Mouse (Mus musculus): ENCODE results near the gene Dnajc6. TPM values are rescaled to one million over a fixed set of nuclear protein-coding genes. Genes with fewer than 3 reads are reported as not detected.
A peak's percentile ranks its signal among the peaks of the same experiment; 100 is the strongest.

Gene Dnajc6
- total RNA-seq, 2 experiments from 2014 or later, result 12.5 to 15.4 TPM

- peak; percentile 15; the same call in 1 of the 2 replicates for ATAC-seq (replicated peaks; ENCODE audit: poor library complexity, severe bottlenecking)
Observed at GRCm38 (mm10) chr4:101505966-101506365, 9.5 kb downstream of the Dnajc6 start.

GRCm38 (mm10) chr4:101506372-101506771 lies 9.9 kb downstream of the Dnajc6 start:
- no peak for ATAC-seq (replicated peaks; ENCODE audit: poor library complexity, severe bottlenecking)

DNA sequence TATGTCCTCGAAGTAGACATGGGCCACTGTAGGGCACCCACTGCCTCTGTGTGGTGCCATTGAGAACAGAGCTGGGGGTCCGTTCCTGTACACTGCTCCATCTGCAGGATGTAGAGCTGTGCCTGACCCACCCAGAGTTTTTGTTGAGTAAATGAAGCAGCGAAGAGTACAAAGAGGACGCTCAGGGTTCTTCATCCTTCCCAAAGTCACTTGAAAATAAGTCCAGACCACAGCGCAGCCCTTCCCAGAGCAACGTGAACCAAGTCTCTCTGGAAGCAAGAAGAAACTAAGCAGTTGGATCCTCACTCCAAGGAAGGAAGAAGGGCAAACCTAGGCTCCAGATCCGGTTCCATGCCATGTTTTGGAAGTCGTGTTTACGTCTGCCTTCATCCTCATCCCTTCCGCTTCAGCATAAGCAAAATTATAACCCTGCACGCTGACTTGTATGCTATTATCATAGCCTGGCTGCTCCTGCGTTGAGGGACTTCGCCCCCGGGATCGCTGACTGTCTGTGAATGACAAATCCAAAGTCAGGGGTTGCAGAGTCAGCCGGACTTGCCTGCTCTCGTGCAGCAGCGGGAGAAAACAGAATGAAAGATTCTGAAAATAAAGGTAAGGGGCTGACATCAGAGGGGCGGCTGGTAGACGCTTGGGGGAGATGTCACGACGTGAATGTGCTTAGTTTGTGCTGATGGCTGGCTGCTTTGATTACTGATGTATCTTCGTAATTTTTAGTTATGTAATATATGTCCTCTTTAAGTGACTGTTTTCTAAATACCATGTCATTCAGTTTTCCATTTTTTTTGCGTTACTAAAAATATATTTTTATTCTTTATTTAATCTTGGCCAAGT lies 11.3 kb downstream of the Dnajc6 start:
- ATAC-seq (replicated peaks; ENCODE audit: poor library complexity, severe bottlenecking), result peak; percentile 50

- ATAC-seq (replicated peaks; ENCODE audit: poor library complexity, severe bottlenecking), result no peak
Observed at GRCm38 (mm10) chr4:101508431-101508830, 12.0 kb downstream of the Dnajc6 start.

- 0 out of 2 replicates have a peak, but pooled peaks have one; percentile 3 for ATAC-seq (replicated peaks; ENCODE audit: poor library complexity, severe bottlenecking)
Observed at GRCm38 (mm10) chr4:101508851-101509577, 12.6 kb downstream of the Dnajc6 start.

GRCm38 (mm10) chr4:101510111-101510903 lies 13.9 kb downstream of the Dnajc6 start:
- peak; percentile 28 for ATAC-seq (replicated peaks; ENCODE audit: poor library complexity, severe bottlenecking)

- no peak for ATAC-seq (replicated peaks; ENCODE audit: poor library complexity, severe bottlenecking)
Observed at GRCm38 (mm10) chr4:101510904-101511210, 14.4 kb downstream of the Dnajc6 start.

DNA sequence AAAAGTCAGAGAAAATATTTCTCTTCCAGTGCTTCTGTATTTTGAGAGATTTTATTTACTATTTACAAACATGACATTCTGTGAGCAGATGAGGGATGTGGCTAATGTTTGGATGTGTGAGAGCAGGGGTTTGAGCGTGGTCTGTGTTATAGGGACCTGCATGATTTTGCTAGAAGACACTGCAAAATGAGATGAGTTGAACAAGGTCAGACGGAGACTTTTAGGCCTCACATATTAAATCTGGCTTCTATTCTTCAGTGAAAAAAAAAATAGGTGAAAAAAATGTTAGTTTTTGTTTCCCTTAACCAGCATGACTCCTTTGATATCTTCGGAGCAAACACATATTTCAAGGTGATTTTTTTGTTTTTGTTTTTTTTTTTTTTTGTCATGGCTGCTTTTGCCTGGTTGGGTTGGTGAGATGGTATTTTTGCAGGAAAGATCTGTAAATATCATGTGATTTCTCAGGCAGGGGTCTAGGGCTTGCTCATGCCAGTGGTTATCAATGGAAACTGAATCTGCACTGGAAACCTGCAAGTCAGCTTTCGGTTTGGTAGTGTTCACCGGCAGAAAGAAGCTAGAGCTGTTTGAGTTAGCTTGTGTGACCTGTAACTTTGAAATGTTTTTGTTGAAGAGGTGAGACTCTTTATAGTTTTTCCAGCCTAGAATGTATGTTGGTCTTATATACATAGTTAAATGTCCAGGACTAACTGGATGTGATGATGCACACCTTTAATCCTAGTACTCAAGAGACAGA lies 15.5 kb downstream of the Dnajc6 start:
- ATAC-seq (replicated peaks; ENCODE audit: poor library complexity, severe bottlenecking), result no peak

DNA sequence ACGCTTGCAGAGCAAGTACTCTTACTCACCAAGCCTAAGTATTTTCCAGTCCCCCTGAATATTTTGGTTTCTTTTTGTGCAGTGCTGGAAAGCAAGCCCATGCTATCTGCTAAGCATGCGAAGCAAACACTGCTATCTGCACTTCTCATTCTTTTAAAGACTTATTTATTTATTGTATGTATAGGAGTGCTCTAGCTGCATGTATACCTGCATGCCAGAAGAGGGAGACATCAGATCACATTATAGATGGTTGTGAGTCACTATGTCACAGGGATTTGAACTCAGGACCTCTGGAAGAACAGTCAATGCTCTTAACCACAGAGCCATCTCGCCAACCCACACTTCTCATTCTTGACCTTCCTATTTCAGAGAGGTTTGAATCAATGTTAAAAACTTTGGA lies 16.8 kb downstream of the Dnajc6 start:
- ATAC-seq (replicated peaks; ENCODE audit: poor library complexity, severe bottlenecking), result no peak

DNA sequence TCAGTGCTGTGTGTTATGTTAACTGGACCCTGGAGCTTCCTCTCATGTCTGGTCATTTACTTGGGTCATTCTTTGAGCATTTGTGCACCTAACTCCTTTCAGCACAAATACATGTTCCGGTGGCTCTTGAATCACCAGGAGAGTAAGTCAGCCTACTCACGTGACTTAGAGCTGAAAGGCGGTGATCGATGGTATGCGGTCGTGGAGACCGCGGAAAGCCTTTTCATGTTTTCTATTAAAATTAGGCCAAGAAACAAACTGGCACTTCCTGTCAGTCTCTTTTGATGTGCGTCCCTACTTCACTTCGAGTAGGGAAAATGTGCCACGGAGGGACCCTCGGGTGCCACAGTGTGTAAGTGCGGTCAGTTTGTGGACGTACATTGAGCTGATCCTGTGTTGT lies 19.4 kb downstream of the Dnajc6 start:
- no peak for ATAC-seq (replicated peaks; ENCODE audit: poor library complexity, severe bottlenecking)

DNA sequence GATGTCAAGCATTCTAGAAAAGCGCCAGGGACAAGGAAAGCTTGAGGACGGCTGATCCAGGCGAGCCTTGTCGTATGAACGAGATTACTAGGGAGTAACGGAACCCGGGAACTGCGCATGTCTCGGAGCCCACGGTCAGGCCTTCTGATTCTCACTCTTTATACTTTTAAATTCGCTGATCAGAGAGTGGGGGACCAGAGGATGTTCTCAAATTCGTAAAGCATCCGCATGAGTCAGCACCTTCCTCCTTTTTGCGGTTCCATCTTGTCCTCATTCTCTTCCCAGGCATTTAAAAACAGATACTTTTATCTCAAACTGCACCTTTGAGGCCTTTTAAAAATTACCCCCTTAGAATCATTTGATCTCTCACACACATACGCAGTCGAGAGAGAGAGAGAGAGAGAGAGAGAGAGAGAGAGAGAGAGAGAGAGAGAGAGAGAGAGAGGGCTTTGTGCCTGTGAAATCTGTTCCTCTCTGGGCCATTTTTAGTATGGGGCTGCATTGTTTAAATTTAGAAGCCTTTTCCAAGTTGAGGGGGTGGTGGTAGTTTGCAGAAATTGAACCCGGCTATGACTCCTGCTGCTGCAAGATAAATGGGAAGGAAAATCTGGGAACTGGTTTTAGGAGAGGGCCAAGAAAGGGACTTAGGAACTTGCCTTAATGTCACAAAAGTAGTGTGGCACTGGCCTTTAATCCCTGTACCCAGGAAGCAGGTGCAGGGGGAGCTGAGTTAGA lies 20.2 kb downstream of the Dnajc6 start:
- no peak for ATAC-seq (replicated peaks; ENCODE audit: poor library complexity, severe bottlenecking)

GRCm38 (mm10) chr4:101531901-101532300 lies 35.5 kb downstream of the Dnajc6 start:
- ATAC-seq (replicated peaks; ENCODE audit: poor library complexity, severe bottlenecking), result no peak

DNA sequence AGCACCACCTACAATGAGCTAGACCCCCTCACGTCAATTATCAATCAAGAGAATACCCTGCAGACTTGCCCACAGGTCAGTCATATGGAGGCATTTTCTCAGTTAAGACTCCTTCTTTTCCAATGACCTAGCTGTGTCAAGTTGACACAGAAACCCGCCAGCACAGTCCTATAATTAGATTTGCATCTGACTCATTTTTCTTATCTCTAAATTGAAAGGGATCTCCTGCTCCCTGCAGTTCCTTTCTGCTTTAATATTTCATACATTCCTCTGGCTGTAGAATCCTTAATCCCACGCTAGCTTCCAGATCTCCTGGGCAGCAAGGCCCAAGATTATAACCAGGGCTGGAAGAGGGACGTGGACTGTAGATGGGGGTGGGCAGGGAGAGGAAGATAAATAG lies 44.1 kb downstream of the Dnajc6 start:
- no peak for ATAC-seq (replicated peaks; ENCODE audit: poor library complexity, severe bottlenecking)

- ATAC-seq (replicated peaks; ENCODE audit: poor library complexity, severe bottlenecking), result peak; percentile 67
Observed at GRCm38 (mm10) chr4:101549958-101550591, 53.6 kb downstream of the Dnajc6 start.

- ATAC-seq (replicated peaks; ENCODE audit: poor library complexity, severe bottlenecking), result peak; percentile 89
Observed at GRCm38 (mm10) chr4:101550671-101551161, 54.3 kb downstream of the Dnajc6 start.

DNA sequence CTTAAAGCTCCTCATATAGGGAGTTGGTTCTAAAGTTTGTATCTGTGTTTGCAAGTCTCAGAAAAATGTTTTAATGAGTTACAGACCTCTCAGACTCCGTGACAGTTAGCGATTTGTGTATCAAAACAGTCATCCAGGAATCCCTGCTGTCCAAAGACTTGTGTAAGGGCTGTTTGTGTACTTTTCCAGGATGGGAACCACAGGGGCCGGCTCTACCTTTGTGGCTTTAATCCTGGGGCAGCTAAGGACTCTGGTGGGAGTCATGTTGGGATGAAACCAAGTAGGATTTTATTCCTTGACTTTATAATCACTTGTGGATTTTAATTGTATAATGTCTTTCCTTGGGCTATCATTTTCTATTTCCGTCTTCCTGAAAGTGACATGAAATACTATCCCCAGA lies 55.0 kb downstream of the Dnajc6 start:
- ATAC-seq (replicated peaks; ENCODE audit: poor library complexity, severe bottlenecking), result no peak

DNA sequence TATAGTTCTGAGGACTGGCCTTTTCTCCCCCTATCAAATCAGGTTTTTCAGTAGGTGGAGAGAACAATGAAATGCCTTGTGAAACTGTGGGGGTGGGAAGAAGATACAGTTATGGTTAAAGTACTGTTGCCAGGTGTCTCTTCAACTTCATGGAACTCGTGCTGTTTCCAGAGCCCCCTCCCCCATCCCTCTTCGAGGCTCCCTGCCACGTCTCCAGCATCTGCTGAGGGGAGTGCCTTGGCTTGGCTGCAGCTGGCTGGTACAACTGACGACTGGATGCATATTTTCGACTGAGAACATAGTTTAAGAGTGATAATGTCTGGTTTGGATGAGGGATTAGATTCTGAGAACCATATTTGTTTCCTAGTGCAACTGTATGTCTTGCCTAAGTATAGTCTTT lies 55.9 kb downstream of the Dnajc6 start:
- ATAC-seq (replicated peaks; ENCODE audit: poor library complexity, severe bottlenecking), result no peak

DNA sequence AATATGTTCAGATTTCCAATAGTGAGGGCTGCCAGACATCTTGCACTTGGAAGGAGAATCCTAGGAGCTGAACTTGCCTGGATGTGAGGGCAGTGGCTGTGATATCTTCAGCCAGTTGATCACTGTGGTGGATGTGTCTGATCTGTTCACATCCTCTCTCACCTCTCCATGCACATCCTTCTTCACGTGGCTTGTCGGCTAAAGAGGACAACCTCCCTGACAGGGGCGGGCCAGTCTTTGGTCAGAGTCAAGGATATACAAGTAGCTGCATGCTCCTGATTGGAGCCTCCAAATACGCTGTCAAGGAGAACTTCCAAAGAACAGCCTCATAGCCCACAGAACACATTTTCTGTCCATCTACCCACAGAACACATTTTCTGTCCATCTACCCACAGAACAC lies 58.6 kb downstream of the Dnajc6 start:
- ATAC-seq (replicated peaks; ENCODE audit: poor library complexity, severe bottlenecking), result no peak

- ATAC-seq (replicated peaks; ENCODE audit: poor library complexity, severe bottlenecking), result no peak
Observed at GRCm38 (mm10) chr4:101560137-101560536, 63.7 kb downstream of the Dnajc6 start.

All from granulocyte monocyte progenitor cell, adult 5-6 weeks (primary cell).